Mouse (Mus musculus): ENCODE measurements at regions not wholly inside any gene's neighbourhood (a gene's known extent, or its start where the extent isn't known, plus 50 kb on each side); places are given as distances from the start of the nearest gene placed in this dataset.

GRCm38 (mm10) chr14:114854324-114855054 lies 237.5 kb upstream of the Gpc5 start:
- ATAC-seq (ENCODE audit: low read depth): no peak
- WGBS (ENCODE audit: insufficient replicate concordance): 25% methylated on average over 9 of the region's 9 CpGs
- H3K9ac ChIP-seq (ENCODE audit: low read depth, low read length): no peak overlapping the region
- H3K4me2 ChIP-seq (ENCODE audit: low read depth, low read length): no peak overlapping the region
- H3K36me3 ChIP-seq (ENCODE audit: control insufficient read depth, insufficient read depth): no peaks in the 10 kb centered on the region
- no peak overlapping the region for H3K27ac ChIP-seq (ENCODE audit: low read length)
- no peak overlapping the region for H3K4me3 ChIP-seq (ENCODE audit: low read depth, low read length)
- no peaks in the 10 kb centered on the region for H3K27me3 ChIP-seq (ENCODE audit: control insufficient read depth, insufficient read depth, low read depth, low read length)
- H3K9me3 ChIP-seq (replicated peaks; ENCODE audit: control insufficient read depth, low read length): no peaks in the 10 kb centered on the region
- no peaks in the 10 kb centered on the region for H3K4me1 ChIP-seq (ENCODE audit: control insufficient read depth, low read depth, low read length)

DNA sequence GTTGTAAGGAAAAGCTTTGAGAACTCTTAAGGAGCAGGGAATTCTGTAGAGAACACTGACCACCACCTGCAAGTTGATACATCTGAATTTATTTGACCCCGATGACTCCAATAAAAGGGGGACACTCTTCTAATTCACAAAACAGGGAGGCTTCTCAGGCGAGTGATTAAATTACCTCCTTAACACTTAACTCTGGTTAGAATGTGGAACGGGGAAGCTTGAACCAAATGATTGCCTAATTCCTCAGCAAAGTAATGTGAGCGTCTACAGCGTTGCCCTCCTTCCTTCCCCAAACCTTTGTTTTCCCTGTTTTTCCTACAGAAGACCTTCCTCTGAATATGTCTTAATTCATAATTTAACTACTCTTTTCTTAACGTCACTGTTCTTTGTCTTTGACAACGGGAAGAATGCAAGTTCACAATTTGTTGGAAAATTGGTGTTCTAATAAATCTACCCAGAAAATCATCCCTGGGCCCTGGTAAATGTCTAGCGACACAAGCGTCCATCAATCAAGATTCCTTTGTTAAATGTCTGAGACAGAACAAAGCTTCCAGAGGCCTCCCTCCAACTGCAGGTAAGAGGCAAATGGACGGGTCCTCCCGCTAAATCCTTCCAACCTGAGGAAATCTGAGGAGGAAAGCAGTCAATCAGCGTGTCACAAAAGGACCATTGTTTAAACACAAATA lies 236.8 kb upstream of the Gpc5 start:
- whole genome bisulfite sequencing (ENCODE audit: insufficient replicate concordance): 49% methylated on average over 12 of the region's 12 CpGs
- Histone ChIP-seq H3K4me2 (ENCODE audit: low read depth, low read length) (no peak overlapping the region), H3K36me3 (ENCODE audit: control insufficient read depth, insufficient read depth) (no peaks in the 10 kb centered on the region), H3K9ac (ENCODE audit: low read depth, low read length) (no peak overlapping the region), H3K4me3 (ENCODE audit: low read depth, low read length) (no peak overlapping the region), H3K27ac (ENCODE audit: low read length) (no peak overlapping the region), H3K4me1 (ENCODE audit: control insufficient read depth, low read depth, low read length) (no peaks in the 10 kb centered on the region), H3K27me3 (ENCODE audit: control insufficient read depth, insufficient read depth, low read depth, low read length) (no peaks in the 10 kb centered on the region), H3K9me3 (replicated peaks; ENCODE audit: control insufficient read depth, low read length) (no peaks in the 10 kb centered on the region)
- ATAC-seq (ENCODE audit: low read depth): no peak

DNA sequence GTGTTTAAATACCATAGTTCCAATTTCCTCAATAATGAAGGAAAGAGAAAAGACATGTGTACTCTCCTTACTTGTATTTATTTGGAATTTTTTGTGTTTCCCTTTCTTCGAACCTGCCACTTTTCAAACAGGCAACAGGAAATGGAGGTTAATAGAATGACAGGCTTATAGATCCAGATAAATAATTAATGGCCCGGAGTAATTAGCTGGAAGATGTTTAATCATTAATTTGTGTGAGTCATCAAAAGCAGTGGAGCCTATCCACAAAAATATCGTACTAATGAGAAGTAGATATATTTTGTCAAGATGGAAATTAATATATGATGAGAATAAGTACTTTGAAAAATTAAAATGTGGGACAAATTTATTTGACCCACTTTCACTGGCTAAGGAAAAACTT lies 236.3 kb upstream of the Gpc5 start:
- no peak for ATAC-seq (ENCODE audit: low read depth)
- H3K4me3 ChIP-seq (ENCODE audit: low read depth, low read length): no peak overlapping the region
- no peak overlapping the region for H3K9ac ChIP-seq (ENCODE audit: low read depth, low read length)
- whole genome bisulfite sequencing (ENCODE audit: insufficient replicate concordance): 57% methylated on average over 3 of the region's 3 CpGs
- no peaks in the 10 kb centered on the region for H3K27me3 ChIP-seq (ENCODE audit: control insufficient read depth, insufficient read depth, low read depth, low read length)
- no peaks in the 10 kb centered on the region for H3K9me3 ChIP-seq (replicated peaks; ENCODE audit: control insufficient read depth, low read length)
- no peak overlapping the region for H3K27ac ChIP-seq (ENCODE audit: low read length)
- no peaks in the 10 kb centered on the region for H3K4me1 ChIP-seq (ENCODE audit: control insufficient read depth, low read depth, low read length)
- no peak overlapping the region for H3K4me2 ChIP-seq (ENCODE audit: low read depth, low read length)
- H3K36me3 ChIP-seq (ENCODE audit: control insufficient read depth, insufficient read depth): no peaks in the 10 kb centered on the region

GRCm38 (mm10) chr14:114856243-114857031 lies 235.6 kb upstream of the Gpc5 start:
- Histone ChIP-seq H3K9me3 (replicated peaks; ENCODE audit: control insufficient read depth, low read length) (no peaks in the 10 kb centered on the region), H3K4me1 (ENCODE audit: control insufficient read depth, low read depth, low read length) (no peaks in the 10 kb centered on the region), H3K4me2 (ENCODE audit: low read depth, low read length) (no peak overlapping the region), H3K27ac (ENCODE audit: low read length) (no peak overlapping the region), H3K9ac (ENCODE audit: low read depth, low read length) (no peak overlapping the region), H3K27me3 (ENCODE audit: control insufficient read depth, insufficient read depth, low read depth, low read length) (no peaks in the 10 kb centered on the region), H3K4me3 (ENCODE audit: low read depth, low read length) (no peak overlapping the region), H3K36me3 (ENCODE audit: control insufficient read depth, insufficient read depth) (no peaks in the 10 kb centered on the region)
- ATAC-seq (ENCODE audit: low read depth): no peak
- WGBS (ENCODE audit: insufficient replicate concordance): 58% methylated on average over 18 of the region's 18 CpGs

- no peak overlapping the region for H3K27ac ChIP-seq (ENCODE audit: low read length)
- peak; percentile 66 for ATAC-seq (ENCODE audit: low read depth)
- H3K4me2 ChIP-seq (ENCODE audit: low read depth, low read length): 0 out of 2 replicates have a peak overlapping the region, but pooled peaks have one; percentile 0
Observed at GRCm38 (mm10) chr14:114857171-114857570, 234.8 kb upstream of the Gpc5 start.

DNA sequence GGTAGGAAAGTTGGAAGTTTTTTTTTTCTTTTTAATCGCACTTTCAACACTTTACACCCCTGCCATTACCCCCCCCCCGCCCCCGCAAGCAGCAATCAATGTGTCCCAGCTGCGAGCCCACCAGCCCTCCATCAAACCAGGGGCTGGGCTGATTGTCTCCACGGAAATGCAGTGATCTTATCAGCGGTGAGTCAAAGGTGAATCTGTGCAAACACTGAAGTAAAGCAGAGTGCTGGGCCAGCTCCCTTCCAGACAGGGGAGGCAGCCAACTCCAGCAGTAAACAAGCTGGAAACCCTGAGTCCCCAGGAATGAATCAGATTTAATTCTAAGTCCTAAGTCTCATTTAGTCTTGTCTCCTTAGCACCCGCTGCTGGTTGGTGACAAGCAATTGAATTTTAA lies 234.3 kb upstream of the Gpc5 start:
- WGBS (ENCODE audit: insufficient replicate concordance): 11% methylated on average over 7 of the region's 7 CpGs
- Histone ChIP-seq H3K9ac (ENCODE audit: low read depth, low read length) (no peak overlapping the region), H3K9me3 (replicated peaks; ENCODE audit: control insufficient read depth, low read length) (no peaks in the 10 kb centered on the region), H3K4me2 (ENCODE audit: low read depth, low read length) (0 out of 2 replicates have a peak overlapping the region, but pooled peaks have one; percentile 0), H3K4me3 (ENCODE audit: low read depth, low read length) (no peak overlapping the region), H3K27me3 (ENCODE audit: control insufficient read depth, insufficient read depth, low read depth, low read length) (no peaks in the 10 kb centered on the region), H3K4me1 (ENCODE audit: control insufficient read depth, low read depth, low read length) (no peaks in the 10 kb centered on the region), H3K36me3 (ENCODE audit: control insufficient read depth, insufficient read depth) (no peaks in the 10 kb centered on the region), H3K27ac (ENCODE audit: low read length) (peak overlapping the region; percentile 37; the same call in 1 of the 2 replicates)
- peak; percentile 75 for ATAC-seq (ENCODE audit: low read depth)

More at GRCm38 (mm10) chr14:114857171-114857570, 234.8 kb upstream of the Gpc5 start:
- no peaks in the 10 kb centered on the region for H3K9me3 ChIP-seq (replicated peaks; ENCODE audit: control insufficient read depth, low read length)
- H3K4me1 ChIP-seq (ENCODE audit: control insufficient read depth, low read depth, low read length): no peaks in the 10 kb centered on the region
- WGBS (ENCODE audit: insufficient replicate concordance): 20% methylated on average over 4 of the region's 4 CpGs
- no peak overlapping the region for H3K9ac ChIP-seq (ENCODE audit: low read depth, low read length)
- H3K36me3 ChIP-seq (ENCODE audit: control insufficient read depth, insufficient read depth): no peaks in the 10 kb centered on the region
- no peak overlapping the region for H3K4me3 ChIP-seq (ENCODE audit: low read depth, low read length)
- H3K27me3 ChIP-seq (ENCODE audit: control insufficient read depth, insufficient read depth, low read depth, low read length): no peaks in the 10 kb centered on the region

DNA sequence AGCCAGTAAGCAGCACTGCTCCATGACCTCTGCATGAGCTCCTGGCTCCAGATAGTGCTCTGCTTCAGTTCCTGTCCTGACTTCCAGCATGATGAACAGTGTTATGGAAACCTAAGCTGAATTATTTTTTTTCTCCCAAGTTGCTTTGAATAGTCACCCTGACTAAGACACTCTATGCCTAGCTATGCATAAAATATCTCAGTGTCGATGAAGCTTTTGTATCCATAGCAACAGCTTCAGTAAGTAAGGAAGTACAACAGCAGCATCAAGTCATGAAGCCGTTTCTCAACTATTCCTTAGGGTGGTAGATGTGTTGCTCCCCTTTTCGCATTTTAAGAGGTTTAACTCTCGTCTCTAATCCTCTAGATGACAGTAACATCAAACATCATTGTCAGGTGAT lies 228.4 kb upstream of the Gpc5 start:
- 56% methylated on average over 4 of the region's 4 CpGs for WGBS (ENCODE audit: insufficient replicate concordance)
- no peak for ATAC-seq (ENCODE audit: low read depth)

GRCm38 (mm10) chr14:114864102-114864501 lies 227.9 kb upstream of the Gpc5 start:
- Histone ChIP-seq H3K4me1 (ENCODE audit: control insufficient read depth, low read depth, low read length) (no peaks in the 10 kb centered on the region), H3K9ac (ENCODE audit: low read depth, low read length) (no peak overlapping the region), H3K36me3 (ENCODE audit: control insufficient read depth, insufficient read depth) (no peaks in the 10 kb centered on the region), H3K4me2 (ENCODE audit: low read depth, low read length) (no peak overlapping the region), H3K4me3 (ENCODE audit: low read depth, low read length) (no peak overlapping the region), H3K27me3 (ENCODE audit: control insufficient read depth, insufficient read depth, low read depth, low read length) (no peaks in the 10 kb centered on the region), H3K27ac (ENCODE audit: low read length) (no peak overlapping the region), H3K9me3 (replicated peaks; ENCODE audit: control insufficient read depth, low read length) (no peaks in the 10 kb centered on the region)
- peak; percentile 74 for ATAC-seq (ENCODE audit: low read depth)
- 62% methylated on average over 5 of the region's 5 CpGs for WGBS (ENCODE audit: insufficient replicate concordance)

More for the DNA sequence above, 228.4 kb upstream of the Gpc5 start:
- H3K4me1 ChIP-seq (ENCODE audit: control insufficient read depth, low read depth, low read length): no peaks in the 10 kb centered on the region
- H3K27me3 ChIP-seq (ENCODE audit: control insufficient read depth, insufficient read depth, low read depth, low read length): no peaks in the 10 kb centered on the region
- H3K9ac ChIP-seq (ENCODE audit: low read depth, low read length): no peak overlapping the region
- no peaks in the 10 kb centered on the region for H3K9me3 ChIP-seq (replicated peaks; ENCODE audit: control insufficient read depth, low read length)
- H3K4me3 ChIP-seq (ENCODE audit: low read depth, low read length): no peak overlapping the region
- H3K36me3 ChIP-seq (ENCODE audit: control insufficient read depth, insufficient read depth): no peaks in the 10 kb centered on the region
- H3K4me2 ChIP-seq (ENCODE audit: low read depth, low read length): no peak overlapping the region
- no peak overlapping the region for H3K27ac ChIP-seq (ENCODE audit: low read length)

All from liver, embryonic 16.5 days (tissue).